Mouse (Mus musculus) neutrophil, adult 5-6 weeks (primary cell): Measurements from ENCODE around the gene Cnn1. TPM values are rescaled to one million over a fixed set of nuclear protein-coding genes. Genes with fewer than 3 reads are reported as not detected.
"Not testable (repeated sequence)": the region's sequence is repeated elsewhere in the genome, so short reads cannot be mapped to it uniquely, and the experiment has no call there.

Experiments
- ATAC-seq: fragments of 151-379, 151-347 bp; 2 replicates; pipeline ENCODE4 v1.8.0; 2017; ENCODE audit warnings: mild to moderate bottlenecking, moderate TSS enrichment; ENCODE audit not compliant: insufficient number of reproducible peaks, poor library complexity, low FRiP score, severe bottlenecking; ENCODE audit errors: extremely low read depth
- total RNA-seq: library from RNA; stranded (forward); fragments of 200-1000 nt; gene quantifications from 2 replicates; pipeline ENCODE4 v1.2.3, GENCODE M21; 2017

Cnn1 gene
- total RNA-seq, 1 experiment from 2014 or later = not detected

DNA sequence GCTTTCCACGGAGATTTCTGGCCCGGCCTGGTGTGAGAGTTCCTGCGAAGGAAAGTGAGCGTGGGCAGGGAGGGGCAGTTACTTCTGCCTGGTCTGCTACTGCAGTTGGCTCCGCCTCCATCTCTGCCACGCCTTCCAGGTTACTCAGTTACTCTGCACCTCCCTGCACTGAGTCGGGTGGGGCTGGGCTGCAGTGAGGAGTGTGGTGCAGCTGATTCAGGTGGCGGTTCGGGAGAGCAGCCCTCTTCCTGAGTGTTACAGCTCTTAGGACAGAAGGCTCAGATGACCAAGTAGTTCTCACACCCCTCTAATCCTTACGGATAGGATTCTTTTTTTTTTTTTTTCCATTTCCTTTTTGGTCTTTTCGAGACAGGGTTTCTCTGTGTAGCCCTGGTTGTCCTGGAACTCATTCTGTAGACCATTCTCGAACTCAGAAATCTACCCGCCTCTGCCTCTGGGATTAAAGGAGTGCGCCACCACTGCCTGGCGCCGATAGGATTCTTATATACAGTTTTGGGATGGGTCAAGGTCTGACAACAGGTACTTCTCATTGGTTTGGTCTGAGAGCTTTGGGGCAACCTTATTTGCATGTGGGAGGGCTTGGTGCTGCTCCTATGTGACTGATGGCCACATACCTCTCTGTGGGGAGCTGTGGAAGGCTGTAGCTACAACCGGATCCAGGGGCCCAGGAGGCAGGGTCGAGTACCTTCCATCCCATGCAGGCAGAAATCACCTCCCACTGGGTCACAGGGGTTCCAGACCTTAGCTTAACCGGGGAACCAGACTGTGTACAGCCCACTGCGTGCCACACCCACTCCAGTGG lies 50.6 kb downstream of the Cnn1 start:
- no peak for ATAC-seq

DNA sequence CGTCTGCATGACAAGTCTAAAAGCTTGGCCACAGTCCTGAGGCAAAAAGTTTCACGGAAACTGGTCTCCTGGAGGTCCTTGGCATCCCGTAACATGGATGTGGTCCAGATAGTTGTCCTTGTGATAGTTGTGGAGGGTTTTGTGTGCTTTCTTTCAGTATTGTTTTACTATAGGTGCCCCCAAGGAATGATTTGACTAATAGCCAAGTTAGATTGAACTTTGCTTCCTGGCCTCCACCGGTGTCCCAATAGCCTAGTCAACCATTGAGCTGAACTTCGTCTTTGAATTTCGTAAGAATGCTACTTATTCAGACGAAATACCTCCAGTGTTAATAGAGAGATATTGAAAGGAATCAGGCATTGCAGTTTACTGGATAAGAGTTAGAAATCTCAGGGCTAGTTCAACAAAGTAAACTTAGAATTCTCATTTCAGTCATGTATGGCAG lies 51.3 kb downstream of the Cnn1 start:
- ATAC-seq = not testable (repeated sequence)

DNA sequence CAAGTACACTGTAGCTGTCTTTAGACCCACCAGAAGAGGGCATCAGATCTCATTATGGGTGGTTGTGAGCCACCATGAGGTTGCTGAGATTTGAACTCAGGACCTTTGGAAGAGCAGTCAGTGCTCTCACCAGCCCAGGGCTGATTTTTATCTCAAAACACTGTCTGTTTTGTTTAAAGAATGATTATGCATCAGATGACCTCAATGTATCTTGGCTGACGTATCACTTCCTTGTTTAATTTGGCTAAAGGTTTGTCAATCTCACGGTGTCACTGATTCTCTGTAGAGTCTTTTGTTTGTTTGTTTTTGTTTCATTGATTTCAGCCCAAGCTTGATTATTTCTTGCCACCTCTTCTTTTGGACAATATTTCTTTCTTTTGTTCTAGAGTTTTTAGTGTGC lies 51.9 kb downstream of the Cnn1 start:
- no peak for ATAC-seq

DNA sequence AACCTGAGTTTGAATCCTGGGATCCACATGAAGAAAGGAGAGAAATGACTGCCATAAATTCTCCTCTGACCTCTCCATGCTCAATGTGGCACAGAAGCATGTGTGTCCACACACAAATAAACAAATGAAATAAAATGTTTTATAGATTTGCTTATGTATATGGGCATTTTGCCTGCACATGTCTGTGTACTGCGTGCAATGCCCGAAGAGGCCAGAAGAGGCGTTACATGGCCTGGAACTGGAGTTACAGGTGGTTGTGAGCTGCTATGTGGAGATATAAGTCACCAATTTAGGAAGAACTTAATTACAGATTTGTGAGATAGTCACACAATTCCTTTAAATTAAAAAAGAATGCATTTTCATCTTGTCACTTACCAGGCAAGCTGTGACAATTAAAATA lies 54.8 kb downstream of the Cnn1 start:
- no peak for ATAC-seq

DNA sequence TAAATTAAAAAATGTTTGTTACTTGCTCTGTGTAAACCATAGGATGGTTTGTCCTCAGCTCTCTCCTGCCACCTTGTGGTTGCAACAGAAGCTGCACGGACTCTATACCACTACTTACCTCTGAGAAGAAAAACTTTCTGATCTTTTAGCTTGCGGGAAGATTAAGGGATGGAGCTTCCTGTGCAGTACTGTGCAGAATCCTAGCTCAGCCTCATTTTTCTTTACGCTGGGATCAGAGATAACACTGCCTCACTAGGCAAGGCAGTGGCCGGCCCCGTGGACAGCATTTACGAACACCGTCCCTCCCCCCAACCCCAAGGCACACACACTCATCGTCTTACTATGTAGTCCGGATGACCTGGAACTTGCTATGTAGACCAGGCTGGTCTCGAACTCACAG lies 56.6 kb downstream of the Cnn1 start:
- peak; percentile 51 for ATAC-seq

DNA sequence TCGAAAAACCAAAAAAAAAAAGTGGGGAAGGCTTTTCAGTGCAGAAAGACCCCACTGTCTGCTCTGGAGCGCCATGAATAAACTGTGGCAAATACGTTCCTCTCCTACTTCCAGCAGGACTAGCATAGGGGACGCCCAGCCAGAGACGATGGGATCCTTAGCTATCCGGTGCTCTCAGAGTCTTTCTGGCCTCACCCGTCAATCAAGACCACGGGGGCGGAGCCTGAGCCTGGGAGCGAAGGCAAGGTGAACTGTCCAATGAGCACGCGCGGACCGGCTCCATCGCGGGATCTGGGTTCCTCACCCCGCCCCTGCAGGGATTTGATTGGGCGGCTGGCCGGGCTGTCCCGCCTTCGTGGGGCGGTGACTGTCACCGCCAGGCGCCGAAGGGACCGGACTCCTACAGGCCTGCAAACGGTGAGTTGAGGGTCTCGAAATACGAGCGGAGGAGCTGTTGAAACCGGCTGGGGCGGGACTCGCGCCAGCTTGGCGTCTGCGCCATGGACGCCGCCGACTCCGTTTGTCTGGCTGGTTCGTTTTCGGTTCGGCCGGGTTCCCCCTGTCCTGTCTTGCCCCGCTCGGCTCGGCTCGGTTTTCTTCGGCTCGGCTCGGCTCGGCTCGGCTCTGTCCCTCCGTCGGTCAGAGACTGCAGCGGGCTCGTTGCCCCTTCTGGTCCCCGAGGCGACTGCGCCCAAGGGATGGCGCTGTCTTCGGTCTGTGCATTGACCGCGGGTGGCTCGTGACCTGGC lies 57.7 kb downstream of the Cnn1 start, which contains the start of gene Pigyl:
TSS of gene Pigyl (plus strand) at position 350 of the 749 bp plus-strand sequence.
- ATAC-seq = peak; percentile 99

DNA sequence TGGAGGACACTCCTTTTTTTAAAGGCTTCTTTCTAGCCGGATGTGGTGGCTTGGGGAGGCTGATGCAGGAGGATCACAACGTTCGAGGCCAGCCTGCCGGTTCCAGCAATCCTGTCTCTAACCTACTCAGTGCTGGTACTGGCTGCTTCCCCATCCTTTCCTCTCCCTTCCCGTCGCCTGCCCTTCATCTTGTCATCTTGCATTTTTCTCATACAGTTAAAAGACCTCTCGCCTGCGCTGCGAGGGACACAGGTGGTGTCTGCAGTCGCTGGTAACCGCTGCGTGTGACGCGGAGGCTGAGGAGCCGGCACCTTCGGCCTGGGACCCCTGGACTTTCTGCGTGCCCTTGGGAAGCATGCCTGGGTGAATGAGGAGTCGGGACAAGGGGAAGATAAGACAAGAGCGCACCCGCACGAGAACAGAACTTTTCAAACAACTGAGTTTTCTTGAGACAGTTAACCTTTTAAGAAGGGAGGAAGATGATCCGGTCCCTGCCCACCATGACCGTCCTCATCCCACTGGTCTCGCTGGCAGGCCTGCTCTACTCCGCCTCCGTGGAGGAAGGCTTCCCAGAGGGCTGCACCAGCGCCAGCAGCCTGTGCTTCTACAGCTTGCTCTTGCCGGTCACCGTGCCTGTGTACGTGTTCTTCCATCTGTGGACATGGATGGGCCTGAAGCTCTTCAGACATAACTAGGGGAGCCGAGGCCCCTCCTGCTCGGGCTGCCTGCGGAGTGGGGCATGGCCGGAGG lies 58.7 kb downstream of the Cnn1 start:
- no peak for ATAC-seq

Other genes with a start within 250 kb of the Cnn1 start
- gene Dock6, start 246.6 kb upstream of the Cnn1 start, total RNA-seq = 1.2 and 3.3 TPM in 2 replicates
- gene Rab3d, start 181.0 kb upstream of the Cnn1 start, total RNA-seq = 17.1 and 20.0 TPM in 2 replicates
- not detected in 2 replicates for gene Ccdc159, start 171.7 kb upstream of the Cnn1 start, total RNA-seq
- gene Tmem205, start 171.7 kb upstream of the Cnn1 start, total RNA-seq = 1.6 TPM in 1 of 2 replicates, not detected in the other
- 0.25 TPM in 1 of 2 replicates, not detected in the other for gene Plppr2, start 162.2 kb upstream of the Cnn1 start, total RNA-seq
- 3.1 and 3.7 TPM in 2 replicates for gene Swsap1, start 143.5 kb upstream of the Cnn1 start, total RNA-seq
- not detected in 2 replicates for gene Epor, start 135.7 kb upstream of the Cnn1 start, total RNA-seq
- not detected in 2 replicates for gene Rgl3, start 109.8 kb upstream of the Cnn1 start, total RNA-seq
- 0.49 TPM in 1 of 2 replicates, not detected in the other for gene Ccdc151, start 96.6 kb upstream of the Cnn1 start, total RNA-seq
- gene Prkcsh, start 96.4 kb upstream of the Cnn1 start, total RNA-seq = 37.1 and 40.3 TPM in 2 replicates
- gene Elavl3, start 47.2 kb upstream of the Cnn1 start, total RNA-seq = not detected in 2 replicates
- not detected in 2 replicates for gene Gm49318, start 28.0 kb upstream of the Cnn1 start, total RNA-seq
- 13.5 and 18.5 TPM in 2 replicates for gene Zfp653, start 27.8 kb upstream of the Cnn1 start, total RNA-seq
- gene Ecsit, start 13.8 kb upstream of the Cnn1 start, total RNA-seq = 10.1 and 14.0 TPM in 2 replicates
- gene Elof1, start 18.0 kb downstream of the Cnn1 start, total RNA-seq = 27.4 and 27.9 TPM in 2 replicates
- gene Acp5, start 36.5 kb downstream of the Cnn1 start, total RNA-seq = 70.6 and 71.3 TPM in 2 replicates
- gene Pigyl, start 57.6 kb downstream of the Cnn1 start, total RNA-seq = 13.0 and 16.6 TPM in 2 replicates
- not detected in 2 replicates for gene Zfp872, start 88.9 kb downstream of the Cnn1 start, total RNA-seq
- gene Zfp809, start 126.5 kb downstream of the Cnn1 start, total RNA-seq = 49.2 and 51.3 TPM in 2 replicates
- 1.6 and 1.7 TPM in 2 replicates for gene Zfp599, start 160.7 kb downstream of the Cnn1 start, total RNA-seq
- 13.9 and 20.4 TPM in 2 replicates for gene Zfp810, start 208.4 kb downstream of the Cnn1 start, total RNA-seq